ENCODE assay signal across 32 mouse cellular contexts in genomic region chr7:90649512-90649911, GRCm38 (mm10).
"Had no signal": no experiment of that assay in that cellular context is flagged by ENCODE, and none has a peak within 500 bp of the region (broad histone marks: within the 10 kb centered on the region; RNA-seq: fewer than 3 reads in every experiment).

No protein-coding gene starts in this region.

- H3K9ac ChIP-seq: heart, embryonic 12.5 days; heart, embryonic 13.5 days; heart, embryonic 15.5 days; hindbrain, embryonic 12.5 days; hindbrain, embryonic 13.5 days; hindbrain, embryonic 14.5 days; hindbrain, embryonic 15.5 days; intestine, embryonic 15.5 days had no signal

- H3K4me2 ChIP-seq: heart, embryonic 11.5 days; heart, embryonic 12.5 days; heart, embryonic 13.5 days; heart, embryonic 15.5 days; hindbrain, embryonic 12.5 days; hindbrain, embryonic 13.5 days; hindbrain, embryonic 14.5 days; hindbrain, embryonic 15.5 days; intestine, embryonic 15.5 days had no signal

- H3K27me3 ChIP-seq: heart, embryonic 12.5 days; heart, embryonic 13.5 days; heart, embryonic 15.5 days; hindbrain, embryonic 12.5 days; hindbrain, embryonic 13.5 days; hindbrain, embryonic 15.5 days; intestine, embryonic 15.5 days had no signal

- H3K4me3 ChIP-seq: heart, adult 2 months; heart, embryonic 10.5 days; heart, embryonic 12.5 days; heart, embryonic 13.5 days; heart, embryonic 15.5 days; hindbrain, embryonic 10.5 days; hindbrain, embryonic 12.5 days; hindbrain, embryonic 13.5 days; hindbrain, embryonic 15.5 days; intestine, embryonic 15.5 days; layer of hippocampus, adult 2 months; left cerebral cortex, adult 2 months had no signal

- H3K36me3 ChIP-seq: heart, embryonic 10.5 days; heart, embryonic 12.5 days; heart, embryonic 13.5 days; heart, embryonic 15.5 days; hindbrain, embryonic 10.5 days; hindbrain, embryonic 12.5 days; hindbrain, embryonic 13.5 days; hindbrain, embryonic 15.5 days; intestine, embryonic 15.5 days had no signal

- H3K27ac ChIP-seq: heart, adult 2 months; heart, embryonic 10.5 days; heart, embryonic 13.5 days; heart, embryonic 15.5 days; hindbrain, embryonic 10.5 days; hindbrain, embryonic 12.5 days; hindbrain, embryonic 13.5 days; hindbrain, embryonic 14.5 days; hindbrain, embryonic 15.5 days; hindbrain, postnatal 0 days; intestine, embryonic 15.5 days; layer of hippocampus, adult 2 months; left cerebral cortex, adult 2 months had no signal

- H3K4me1 ChIP-seq: heart, embryonic 10.5 days; heart, embryonic 12.5 days; heart, embryonic 13.5 days; heart, embryonic 15.5 days; hindbrain, embryonic 10.5 days; hindbrain, embryonic 12.5 days; hindbrain, embryonic 13.5 days; hindbrain, embryonic 15.5 days; intestine, embryonic 15.5 days had no signal

- ATAC-seq: hindbrain, embryonic 16.5 days; hindbrain, postnatal 0 days; inflammation-experienced regulatory T-cells, adult 6 months; intestine, embryonic 15.5 days; intestine, embryonic 16.5 days; intestine, postnatal 0 days had no signal

- DNase-seq: heart, adult 18-20 months; heart, adult 2 months; heart, postnatal 10 days; heart, postnatal 14 days; heart, postnatal 36 days; heart, postnatal 4 days; kidney, adult 11 months; kidney, adult 8-10 months; kidney, adult 9 months; kidney, postnatal 14 days; kidney, postnatal 36 days; kidney, postnatal 4 days; layer of hippocampus, adult 9-11 months; layer of hippocampus, postnatal 36 days had no signal

- H3K9me3 ChIP-seq: heart, embryonic 10.5 days; heart, embryonic 12.5 days; heart, embryonic 13.5 days; heart, embryonic 15.5 days; hindbrain, embryonic 10.5 days; hindbrain, embryonic 12.5 days; hindbrain, embryonic 13.5 days; hindbrain, embryonic 15.5 days; intestine, embryonic 15.5 days had no signal
